Mouse (Mus musculus): Measurements from ENCODE around the gene Ndufaf2.

GRCm38 (mm10) chr13:108157732-108158464, 525 bp downstream of the Ndufaf2 start:
- TF ChIP-seq CTCF (IDR thresholded peaks at IDR 0.05; ENCODE audit: control insufficient read depth, insufficient read depth, insufficient replicate concordance, low read depth, low read length) (no peak), POLR2A (IDR thresholded peaks at IDR 0.05; ENCODE audit: control insufficient read depth, low read depth, low read length) (no peak)

Measured in testis, adult 2 months (tissue).